In the genomic region with DNA sequence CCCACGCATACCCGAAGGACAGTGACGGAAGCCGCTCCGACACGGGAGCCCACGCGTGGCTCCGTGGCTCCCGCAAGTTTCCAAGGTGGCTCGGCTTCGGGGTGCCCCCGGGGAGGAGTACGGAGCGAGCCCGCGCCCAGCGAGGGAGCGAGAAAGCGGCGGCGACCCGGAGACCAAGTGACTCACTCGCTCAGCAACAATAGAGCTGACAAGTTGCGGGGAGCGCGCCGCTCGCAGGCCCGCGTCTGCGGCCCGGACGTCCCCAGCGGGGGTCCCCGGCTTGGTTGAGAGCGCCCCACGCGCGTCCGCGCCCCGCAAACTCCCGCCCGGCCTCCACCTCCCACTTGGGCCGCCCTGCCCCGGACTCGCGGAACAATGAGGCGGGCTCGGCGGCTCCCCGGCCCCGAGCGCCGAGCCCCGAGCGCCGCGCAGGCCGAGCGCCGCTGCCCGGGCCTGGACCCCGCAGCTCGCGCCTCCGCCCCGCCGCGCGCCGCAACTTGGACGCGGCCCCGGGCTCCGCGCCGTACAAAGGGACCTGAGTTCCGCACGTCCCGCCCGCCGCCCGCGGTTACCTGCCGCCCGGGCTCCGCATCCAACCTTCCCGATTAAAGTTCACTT, we compare ENCODE assay signal across 8 mouse cellular contexts. TPM values are rescaled to one million over a fixed set of nuclear protein-coding genes. Genes with fewer than 3 reads are reported as not detected.
A peak's percentile ranks its signal among the peaks of the same experiment; 100 is the strongest.
DNase-seq lines count a peak whose midpoint lies in the region; ATAC-seq and TF ChIP-seq lines count a peak whose summit lies in the region.

No protein-coding gene starts in this region.

- H3K9me3 ChIP-seq in forebrain, embryonic 10.5 days, result no peaks in the 10 kb centered on the region
- H3K9me3 ChIP-seq in heart, embryonic 15.5 days (replicated peaks), result no peaks in the 10 kb centered on the region
- no peaks in the 10 kb centered on the region for H3K9me3 ChIP-seq in liver, embryonic 16.5 days (replicated peaks; ENCODE audit: control insufficient read depth, low read length)
- no peaks in the 10 kb centered on the region for H3K9me3 ChIP-seq in neural tube, embryonic 11.5 days (ENCODE audit: control insufficient read depth, low read length)
- H3K9me3 ChIP-seq in stomach, postnatal 0 days (ENCODE audit: control insufficient read depth, low read length), result no peaks in the 10 kb centered on the region

- peak; percentile 64 for DNase-seq in CD8-positive naive resting alpha-beta T cell, adult 2 months (ENCODE audit: low read depth in 2 of 2, low spot score in 2 of 2)
- peak; percentile 15 for DNase-seq in c-Kit-negative CD71-positive TER-119-positive erythroid progenitor cells, embryonic 14.5 days (ENCODE audit: low read depth, low spot score)
- DNase-seq in forebrain, embryonic 10.5 days (ENCODE audit: extremely low spot score, low spot score), result peak; percentile 78
- peak; percentile 74 for DNase-seq in kidney, postnatal 14 days
- peak; percentile 76 for DNase-seq in neural tube, embryonic 11.5 days (ENCODE audit: low spot score)
- DNase-seq in stomach, postnatal 0 days (ENCODE audit: low spot score), result peak; percentile 81

- peaks cover 10% of the 10 kb centered on the region for H3K27me3 ChIP-seq in forebrain, embryonic 10.5 days (ENCODE audit: poor library complexity, severe bottlenecking)
- no peaks in the 10 kb centered on the region for H3K27me3 ChIP-seq in heart, embryonic 15.5 days
- H3K27me3 ChIP-seq in liver, embryonic 16.5 days (ENCODE audit: control insufficient read depth, insufficient read depth, low read depth, low read length), result no peaks in the 10 kb centered on the region
- no peaks in the 10 kb centered on the region for H3K27me3 ChIP-seq in neural tube, embryonic 11.5 days (ENCODE audit: control insufficient read depth, insufficient read depth, low read length)
- H3K27me3 ChIP-seq in stomach, postnatal 0 days (ENCODE audit: control insufficient read depth, insufficient read depth, low read length), result no peaks in the 10 kb centered on the region

- H3K4me3 ChIP-seq in forebrain, embryonic 10.5 days, result peak overlapping the region; percentile 98
- H3K4me3 ChIP-seq in heart, embryonic 15.5 days, result peak overlapping the region; percentile 88
- peak overlapping the region; percentile 97 for H3K4me3 ChIP-seq in liver, embryonic 16.5 days (ENCODE audit: low read depth, low read length)
- H3K4me3 ChIP-seq in neural tube, embryonic 11.5 days (ENCODE audit: low read depth, low read length), result peak overlapping the region; percentile 100
- peak overlapping the region; percentile 99 for H3K4me3 ChIP-seq in stomach, postnatal 0 days (ENCODE audit: low read depth, low read length)

- peak overlapping the region; percentile 99 for H3K27ac ChIP-seq in forebrain, embryonic 10.5 days
- peak overlapping the region; percentile 94 for H3K27ac ChIP-seq in heart, embryonic 15.5 days
- peak overlapping the region; percentile 87 for H3K27ac ChIP-seq in liver, embryonic 16.5 days (ENCODE audit: low read length)
- peak overlapping the region; percentile 96 for H3K27ac ChIP-seq in neural tube, embryonic 11.5 days (ENCODE audit: low read depth, low read length)
- peak overlapping the region; percentile 98 for H3K27ac ChIP-seq in stomach, postnatal 0 days (replicated peaks)

- WGBS in forebrain, embryonic 10.5 days, result under 1% methylated on average over 90 of the region's 90 CpGs
- WGBS in heart, embryonic 15.5 days, result under 1% methylated on average over 86 of the region's 90 CpGs
- under 1% methylated on average over 80 of the region's 90 CpGs for WGBS in liver, embryonic 16.5 days (ENCODE audit: insufficient replicate concordance)
- WGBS in neural tube, embryonic 11.5 days, result 0% methylated on average over 78 of the region's 90 CpGs
- WGBS in stomach, postnatal 0 days, result under 1% methylated on average over 38 of the region's 90 CpGs

- ATAC-seq in heart, embryonic 15.5 days (replicated peaks; ENCODE audit: insufficient number of reproducible peaks, insufficient read depth, low FRiP score, low read depth), result peak; percentile 68
- ATAC-seq in liver, embryonic 16.5 days (ENCODE audit: low read depth), result peak; percentile 76
- peak; percentile 68 for ATAC-seq in neural tube, embryonic 11.5 days (ENCODE audit: insufficient read depth, low FRiP score, low TSS enrichment)
- peak; percentile 83 for ATAC-seq in stomach, postnatal 0 days (ENCODE audit: low FRiP score, low TSS enrichment)

- peak overlapping the region; percentile 98 for H3K9ac ChIP-seq in heart, embryonic 15.5 days
- peak overlapping the region; percentile 97 for H3K9ac ChIP-seq in liver, embryonic 16.5 days (ENCODE audit: low read depth, low read length)
- peak overlapping the region; percentile 100 for H3K9ac ChIP-seq in neural tube, embryonic 11.5 days (ENCODE audit: low read length)
- H3K9ac ChIP-seq in stomach, postnatal 0 days (ENCODE audit: low read length), result peak overlapping the region; percentile 100

- peaks cover 27% of the 10 kb centered on the region for H3K36me3 ChIP-seq in forebrain, embryonic 10.5 days (replicated peaks)
- 0 out of 2 replicates have a peak, but pooled peaks cover 3% of the 10 kb centered on the region for H3K36me3 ChIP-seq in heart, embryonic 15.5 days
- H3K36me3 ChIP-seq in liver, embryonic 16.5 days (ENCODE audit: control insufficient read depth, insufficient read depth), result no peaks in the 10 kb centered on the region
- H3K36me3 ChIP-seq in neural tube, embryonic 11.5 days (ENCODE audit: control insufficient read depth, insufficient read depth, low read length), result no peaks in the 10 kb centered on the region
- no peaks in the 10 kb centered on the region for H3K36me3 ChIP-seq in stomach, postnatal 0 days (ENCODE audit: control insufficient read depth, insufficient read depth, low read length)

- H3K4me1 ChIP-seq in forebrain, embryonic 10.5 days, result peaks cover 32% of the 10 kb centered on the region
- H3K4me1 ChIP-seq in heart, embryonic 15.5 days (replicated peaks), result peaks cover 14% of the 10 kb centered on the region
- peaks cover 13% of the 10 kb centered on the region for H3K4me1 ChIP-seq in liver, embryonic 16.5 days (ENCODE audit: control insufficient read depth, low read depth, low read length)
- H3K4me1 ChIP-seq in neural tube, embryonic 11.5 days (ENCODE audit: control insufficient read depth, insufficient read depth, low read length), result peaks cover 9% of the 10 kb centered on the region; the same call in 1 of the 2 replicates
- no peaks in the 10 kb centered on the region for H3K4me1 ChIP-seq in stomach, postnatal 0 days (replicated peaks; ENCODE audit: control insufficient read depth, insufficient read depth)

- peak overlapping the region; percentile 89 for H3K4me2 ChIP-seq in heart, embryonic 15.5 days
- H3K4me2 ChIP-seq in liver, embryonic 16.5 days (ENCODE audit: low read depth, low read length), result peak overlapping the region; percentile 97
- H3K4me2 ChIP-seq in neural tube, embryonic 11.5 days (ENCODE audit: low read depth), result peak overlapping the region; percentile 77
- peak overlapping the region; percentile 86 for H3K4me2 ChIP-seq in stomach, postnatal 0 days (replicated peaks; ENCODE audit: low read depth)

- TF ChIP-seq EP300 in stomach, postnatal 0 days (optimal IDR thresholded peaks at IDR 0.05), result no peak

- TF ChIP-seq CTCF in stomach, postnatal 0 days (IDR thresholded peaks at IDR 0.05; ENCODE audit: low read depth), result no peak

RNA-seq across cellular contexts. Expression of gene Tcf12, which starts 0.6 kb away (rescaled TPM):
- 109 and 110 TPM in 2 replicates for polyA plus RNA-seq in forebrain, embryonic 10.5 days (2016; fragmentation: Nextera tagmentation; extraction: Ambion mirVana)
- 29.4 and 34.2 TPM in 2 replicates for polyA plus RNA-seq in heart, embryonic 15.5 days (2015; fragmentation: Nextera tagmentation; extraction: Ambion mirVana)
- polyA plus RNA-seq in liver, embryonic 16.5 days (2015; fragmentation: Nextera tagmentation; extraction: Ambion mirVana), result 8.2 and 8.6 TPM in 2 replicates
- polyA plus RNA-seq in neural tube, embryonic 11.5 days (2014; fragmentation: Nextera tagmentation; extraction: Ambion mirVana), result 209 and 219 TPM in 2 replicates
- 28.7 and 29.1 TPM in 2 replicates for polyA plus RNA-seq in stomach, postnatal 0 days (2015; fragmentation: Nextera tagmentation; extraction: Ambion mirVana)

Comparison
In these comparisons a context has a peak if more than half of its experiments do, and no peak if none do; other contexts are left out.
1. Peak in every context shown above with its lines: DNase-seq, ATAC-seq, H3K4me3 ChIP-seq and H3K27ac ChIP-seq.
2. DNase-seq: peak in every context shown above with its lines; median percentile 81 in stomach, postnatal 0 days; 78 in forebrain, embryonic 10.5 days; 76 in neural tube, embryonic 11.5 days; 74 in kidney, postnatal 14 days; 64 in CD8-positive naive resting alpha-beta T cell, adult 2 months; 15 in c-Kit-negative CD71-positive TER-119-positive erythroid progenitor cells, embryonic 14.5 days.